Mouse (Mus musculus) hindlimb bud, embryonic 11.5 days (tissue): ENCODE measurements around the gene Foxe3.

ENCODE experiments used
- DNase-seq: peaks from one replicate; pipeline ENCODE4 v3.0.0-alpha.2; 2012; ENCODE audit warnings: low read depth, low spot score; ENCODE audit errors: extremely low spot score

The Foxe3 gene

DNA sequence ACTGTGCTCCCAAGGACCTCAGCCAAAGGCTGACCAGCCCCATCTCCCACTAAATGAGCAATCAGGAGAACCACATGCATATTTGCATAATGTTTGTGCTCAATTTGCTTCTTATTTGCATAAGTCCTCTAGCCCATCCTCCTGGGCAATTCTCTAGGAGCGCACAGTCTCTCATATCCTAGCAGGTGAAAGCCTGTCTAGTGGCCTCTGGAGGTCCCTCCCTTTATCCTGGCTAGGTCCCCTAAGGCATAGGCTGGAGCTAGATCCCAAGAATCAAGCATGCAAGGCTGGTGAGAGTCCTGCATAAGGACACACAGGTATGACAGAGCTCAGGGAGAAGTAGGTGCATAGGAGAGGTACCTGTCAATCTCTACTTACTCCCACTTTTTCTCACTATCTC lies 43.6 kb downstream of the Foxe3 start:
- DNase-seq: no peak

DNA sequence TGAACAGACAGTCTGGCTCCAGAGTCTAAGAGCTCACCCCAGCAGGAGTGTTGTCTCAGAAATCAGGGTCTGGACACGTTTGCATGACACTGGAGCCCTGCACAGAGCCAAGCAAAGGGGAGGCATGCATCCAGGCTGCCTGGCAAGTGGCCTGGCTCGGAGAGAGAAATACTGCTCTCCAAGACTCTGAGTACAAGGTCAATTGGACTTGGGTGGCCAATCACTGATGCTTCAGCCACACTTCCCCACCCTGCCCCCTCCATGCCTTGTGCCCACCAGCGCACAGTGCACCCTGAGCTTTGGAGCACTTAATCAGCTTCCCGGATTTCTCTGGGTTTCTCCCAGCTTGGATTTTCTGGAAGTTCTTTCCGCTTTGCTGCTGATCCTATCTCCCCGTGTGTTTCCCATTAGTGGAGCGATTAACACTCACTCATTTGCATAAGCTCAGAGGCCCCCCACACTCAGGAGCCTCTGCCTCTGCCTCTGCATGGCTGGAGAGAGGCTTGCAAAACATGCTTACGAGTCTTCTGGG lies 49.3 kb downstream of the Foxe3 start:
- DNase-seq: no peak
